Mouse (Mus musculus) megakaryocyte progenitor cell, adult 5-6 weeks (primary cell): ENCODE data around the gene Fam78b. TPM values are rescaled to one million over a fixed set of nuclear protein-coding genes. Genes with fewer than 3 reads are reported as not detected.
A peak's percentile ranks its signal among the peaks of the same experiment; 100 is the strongest.

Source experiments
- ATAC-seq: replicated peaks from 2 replicates; pipeline ENCODE4 v1.8.0; 2016; ENCODE audit warnings: mild to moderate bottlenecking, moderate TSS enrichment, inconsistent platforms; ENCODE audit not compliant: poor library complexity
- total RNA-seq, 2 experiments: library from RNA; stranded (forward) in 1 of 2; stranded (reverse) in 1 of 2; fragments of 157-497, 149-512 nt in 1 of 2; fragments of 200-1000 nt in 1 of 2; gene quantifications; 2 replicates each; pipeline versions ENCODE4 v1.2.3 to v1.2.4; 2015 to 2017

The Fam78b gene
- 0.34 TPM in 1 of 2 replicates, not detected in the other for total RNA-seq (2015)
- total RNA-seq (2017), result 0.17 and 0.41 TPM in 2 replicates

- ATAC-seq, result no peak
Measured at GRCm38 (mm10) chr1:167001174-167001843, at the start of gene Fam78b. TSS of gene Fam78b (plus strand) at chr1:167001417.

- ATAC-seq, result peak; percentile 65
Measured at GRCm38 (mm10) chr1:166964508-166964907, 36.7 kb upstream of the Fam78b start.

DNA sequence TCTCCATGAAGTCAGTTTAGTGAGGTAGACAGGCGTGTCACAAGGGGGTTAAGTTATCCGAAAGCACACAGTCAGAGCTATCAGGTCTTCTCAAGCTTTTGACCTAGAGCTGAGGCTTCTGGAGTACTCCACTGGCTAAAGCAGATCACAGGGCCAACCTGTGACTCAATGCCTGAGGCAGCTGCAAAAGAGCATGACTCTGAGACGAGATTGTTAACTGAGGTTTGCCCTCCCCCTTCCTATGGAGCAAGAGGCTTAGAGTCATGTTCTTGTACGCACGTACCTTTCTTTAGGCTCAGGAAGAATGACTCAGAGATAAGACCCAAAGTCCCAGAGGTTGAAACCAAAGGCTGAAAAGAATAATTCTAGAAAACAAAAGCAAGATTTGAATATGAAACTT lies 32.9 kb upstream of the Fam78b start:
- ATAC-seq, result no peak

DNA sequence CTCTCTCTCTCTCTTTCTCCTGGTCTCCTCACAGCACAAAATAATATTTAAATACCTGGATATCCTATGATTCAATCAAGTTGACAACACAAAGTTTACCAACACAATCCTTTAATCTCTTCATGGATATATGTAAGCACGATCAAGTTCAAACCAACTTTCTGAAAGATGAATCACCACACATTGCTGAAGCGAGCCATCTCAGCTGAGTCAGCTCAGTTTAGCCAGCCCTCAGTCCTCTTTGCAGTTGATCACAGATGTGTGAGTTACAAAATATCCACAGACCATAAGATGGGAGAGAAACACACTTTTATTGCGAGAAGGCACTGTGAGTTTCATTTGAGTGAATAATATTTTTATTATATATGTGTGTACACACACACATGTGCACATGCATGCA lies 27.5 kb upstream of the Fam78b start:
- ATAC-seq, result no peak

DNA sequence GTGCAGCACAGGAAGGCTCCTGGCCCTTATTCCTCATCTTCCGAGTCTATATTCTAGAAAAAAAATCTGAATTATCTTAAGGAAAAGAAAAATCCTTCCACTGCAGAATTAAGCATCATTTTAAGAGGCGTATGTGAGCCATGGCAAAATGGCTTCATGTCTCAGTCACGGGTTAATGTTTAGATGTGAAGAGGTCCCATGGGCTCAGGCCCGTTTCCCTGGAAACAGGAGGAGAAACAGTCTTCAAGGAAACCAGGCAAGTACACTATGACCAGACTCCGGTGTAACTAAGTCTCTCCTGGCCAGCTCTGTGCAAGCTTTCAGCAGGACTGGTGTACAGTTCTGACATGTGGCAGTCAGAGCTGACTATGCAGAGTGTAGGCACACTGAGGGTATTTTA lies 22.6 kb upstream of the Fam78b start:
- ATAC-seq, result no peak

GRCm38 (mm10) chr1:166994266-166994665 lies 7.0 kb upstream of the Fam78b start:
- ATAC-seq, result no peak

- no peak for ATAC-seq
Measured at GRCm38 (mm10) chr1:166996250-166996649, 5.0 kb upstream of the Fam78b start.

DNA sequence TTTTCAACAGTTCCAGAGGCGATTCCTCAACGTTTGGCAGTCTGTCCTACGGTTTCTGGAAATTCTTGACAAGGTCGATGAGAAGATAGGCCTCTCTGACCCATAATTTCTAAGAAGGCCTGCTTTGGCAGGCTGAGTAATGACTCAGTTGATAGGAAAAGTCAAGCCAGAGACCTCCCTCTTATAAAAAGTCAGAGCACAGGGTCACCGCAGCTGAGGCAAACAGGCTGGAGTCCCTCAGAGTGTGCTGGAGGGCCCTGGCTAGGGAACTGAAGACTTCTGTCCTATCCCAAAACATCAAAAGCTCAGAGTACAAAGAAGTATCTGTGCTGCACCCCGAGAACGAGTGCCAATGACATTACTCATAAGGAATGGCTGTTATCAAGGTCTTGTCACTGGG lies 4.4 kb upstream of the Fam78b start:
- ATAC-seq, result no peak

- peak; percentile 30 for ATAC-seq
Measured at GRCm38 (mm10) chr1:167000529-167001173, 566 bp upstream of the Fam78b start.

DNA sequence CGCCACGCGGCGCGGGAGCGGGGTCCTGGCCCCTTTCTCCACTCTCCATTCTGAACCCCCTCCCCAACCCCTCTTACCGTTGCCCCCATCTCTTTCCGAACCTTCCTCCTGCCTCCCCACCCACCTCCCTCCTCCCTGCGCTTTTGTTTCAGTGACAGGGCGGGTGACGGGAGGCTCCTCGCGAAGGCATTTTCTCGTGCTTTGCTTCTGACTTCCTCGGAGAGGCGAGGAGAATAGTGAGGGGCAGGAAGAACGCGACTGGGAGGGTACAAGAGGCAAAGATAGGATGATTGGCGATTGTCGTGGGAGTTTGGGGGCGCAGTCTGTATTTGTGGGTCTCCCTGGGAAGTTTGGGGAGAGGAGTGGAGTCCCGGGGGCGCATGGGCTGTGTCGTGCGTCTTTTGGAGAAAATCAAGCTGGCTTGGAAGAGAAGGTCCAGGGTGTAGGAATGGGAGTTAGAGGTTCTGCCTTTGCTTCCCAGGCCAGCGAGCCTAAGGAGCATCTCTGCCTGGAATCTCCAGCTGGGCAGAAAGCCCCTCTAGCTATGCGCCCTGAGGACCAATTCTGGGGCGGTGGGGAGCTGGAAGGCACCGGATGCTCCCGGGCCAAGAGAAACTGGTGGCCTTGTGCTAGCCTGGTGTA lies 748 bp downstream of the Fam78b start:
- ATAC-seq, result 0 out of 2 replicates have a peak, but pooled peaks have one; percentile 2

GRCm38 (mm10) chr1:167002486-167002850 lies 1.3 kb downstream of the Fam78b start:
- peak; percentile 47 for ATAC-seq

- peak; percentile 72 for ATAC-seq
Measured at GRCm38 (mm10) chr1:167004621-167005020, 3.4 kb downstream of the Fam78b start.

DNA sequence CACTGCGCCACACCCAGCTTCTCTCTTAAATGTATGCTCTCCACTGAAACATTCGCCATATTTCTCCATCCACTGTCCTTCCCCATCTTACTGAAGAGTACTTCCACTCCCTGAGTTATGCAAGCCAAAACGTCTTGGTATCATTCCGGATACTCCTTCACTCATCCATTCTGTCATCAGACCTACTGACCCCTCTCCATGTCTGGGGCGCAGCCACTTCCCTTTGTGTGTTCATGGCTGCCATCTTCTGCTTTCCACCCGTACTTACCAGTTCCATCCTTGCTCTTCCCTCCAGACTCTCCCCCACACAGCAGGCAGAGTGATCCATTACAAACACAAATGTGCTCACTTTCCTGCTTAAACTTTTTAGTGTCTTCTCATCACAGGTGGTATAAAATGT lies 6.1 kb downstream of the Fam78b start:
- ATAC-seq, result no peak

DNA sequence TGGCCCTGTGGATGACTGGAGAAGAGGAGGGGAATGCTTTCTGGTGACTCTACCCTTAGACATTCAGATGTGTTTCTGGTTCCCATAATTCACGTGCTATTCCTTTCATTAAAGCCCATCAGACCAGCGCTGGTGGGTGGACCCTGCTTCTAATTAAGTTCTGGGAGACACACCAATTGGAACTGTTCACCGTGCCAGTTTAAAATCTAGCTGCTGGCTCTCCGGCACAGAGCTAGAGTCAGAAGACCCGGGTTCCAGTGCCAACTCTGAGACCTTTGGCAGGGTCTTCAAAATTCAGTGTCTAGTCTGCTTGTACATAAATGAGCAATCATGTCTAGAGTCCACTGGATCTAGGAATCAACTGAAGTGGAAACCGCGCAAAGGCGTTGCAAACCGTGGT lies 9.0 kb downstream of the Fam78b start:
- ATAC-seq, result no peak

- no peak for ATAC-seq
Measured at GRCm38 (mm10) chr1:167011301-167011700, 10.1 kb downstream of the Fam78b start.

- no peak for ATAC-seq
Measured at GRCm38 (mm10) chr1:167012616-167013015, 11.4 kb downstream of the Fam78b start.

DNA sequence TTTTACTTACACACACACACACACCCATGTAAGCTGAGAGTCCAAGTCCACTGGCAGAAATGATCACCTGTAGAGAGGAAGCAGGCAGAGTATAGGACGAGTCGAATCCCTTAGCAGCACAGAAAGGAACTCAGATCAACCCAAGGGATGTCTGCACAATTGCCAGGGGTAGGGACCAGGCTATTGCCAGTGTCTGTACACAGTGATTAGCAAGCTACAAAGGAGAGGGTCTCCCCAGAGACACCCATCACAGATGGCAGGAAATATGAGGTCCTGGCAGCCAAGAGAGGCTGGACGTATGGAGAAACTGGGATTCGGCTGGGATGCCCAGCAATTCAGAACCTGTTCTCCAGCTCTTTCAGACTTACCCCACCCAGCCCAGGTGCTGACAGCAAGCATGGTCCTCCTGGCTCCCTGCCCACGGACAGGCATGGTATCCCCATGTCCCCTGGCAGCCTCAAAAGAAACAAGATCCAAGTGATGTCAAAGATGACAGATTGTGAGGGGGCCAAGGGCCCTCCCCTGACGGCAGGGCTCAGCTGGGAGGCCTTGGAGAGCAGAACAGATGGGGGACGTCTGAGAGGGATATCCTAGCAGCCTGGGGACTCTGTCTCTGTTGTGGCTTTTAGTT lies 12.1 kb downstream of the Fam78b start:
- no peak for ATAC-seq

GRCm38 (mm10) chr1:167016269-167016668 lies 15.1 kb downstream of the Fam78b start:
- ATAC-seq, result no peak

DNA sequence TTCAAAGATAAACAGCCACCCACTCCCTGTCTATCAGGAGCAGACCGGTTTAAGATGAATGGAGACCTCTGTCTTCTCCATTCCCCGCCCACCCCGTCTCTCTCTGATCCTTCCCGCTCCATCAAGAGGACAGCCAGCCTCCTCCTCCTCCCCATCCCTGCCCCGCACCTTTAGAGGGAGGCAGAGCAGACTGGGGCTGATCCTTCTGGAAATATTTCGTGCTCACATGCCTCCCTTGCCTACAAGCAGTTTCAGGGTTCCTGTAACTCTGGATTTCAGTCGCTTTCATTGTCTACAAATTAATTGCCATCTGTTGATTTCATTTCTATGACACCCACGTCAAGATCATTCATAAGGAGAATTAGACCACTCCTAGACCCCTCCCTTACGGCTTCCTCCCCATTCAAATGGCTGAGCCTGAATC lies 20.8 kb downstream of the Fam78b start:
- ATAC-seq, result no peak

DNA sequence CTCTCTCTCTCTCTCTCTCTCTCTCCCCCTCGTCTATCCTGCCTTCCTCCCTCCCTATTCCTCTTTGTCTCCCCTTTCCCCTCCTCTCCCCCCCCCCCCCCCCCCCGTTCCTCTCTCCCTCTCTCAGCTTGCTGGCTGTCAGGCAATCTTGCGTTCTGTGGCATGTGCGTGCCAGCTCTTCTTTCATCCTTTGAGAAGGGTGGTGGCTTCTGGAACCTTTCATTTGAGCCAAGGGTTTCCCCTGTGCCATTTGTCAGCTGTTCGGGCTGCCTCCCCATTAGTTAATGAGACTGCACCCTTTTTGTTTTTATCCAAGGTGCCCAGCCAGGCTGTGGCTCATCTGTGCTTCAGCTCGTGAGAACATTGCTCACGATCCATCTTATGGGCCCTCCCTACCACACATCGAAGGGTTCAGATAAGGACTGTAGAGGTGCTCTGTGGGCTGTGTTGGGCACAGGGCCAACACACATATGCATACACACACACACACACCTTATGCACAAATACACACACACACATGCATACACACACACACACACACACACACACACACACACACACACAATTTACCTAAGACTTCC lies 21.4 kb downstream of the Fam78b start:
- ATAC-seq, result no peak

- ATAC-seq, result no peak
Measured at GRCm38 (mm10) chr1:167023794-167024193, 22.6 kb downstream of the Fam78b start.
